Mouse (Mus musculus) embryonic facial prominence, embryonic 11.5 days (tissue): ENCODE data around the gene Ttc23l. TPM values are rescaled to one million over a fixed set of nuclear protein-coding genes. Genes with fewer than 3 reads are reported as not detected.

Experiments used
- ATAC-seq: fragments of 200-750 bp; cut with Nextera tagmentation; replicated peaks from 2 replicates; pipeline ENCODE4 v1.8.0; 2017; ENCODE audit warnings: low read depth; ENCODE audit not compliant: insufficient number of reproducible peaks, low FRiP score, low TSS enrichment
- DNase-seq: peaks from one replicate; pipeline ENCODE4 v3.0.0-alpha.2; 2015; ENCODE audit warnings: low spot score
- H3K27ac ChIP-seq: fragments of 300-500 bp; sonication (generic); replicated peaks from 2 replicates; pipeline ENCODE4 v1.5.1; 2014; ENCODE audit warnings: mild to moderate bottlenecking, low read depth, low read length, control low read depth
- H3K27me3 ChIP-seq: fragments of 300-500 bp; sonication (generic); 2 replicates; pipeline ENCODE4 v1.6.1; 2014; ENCODE audit warnings: mild to moderate bottlenecking, low read length, moderate library complexity, mixed read lengths; ENCODE audit not compliant: control insufficient read depth, insufficient read depth
- H3K36me3 ChIP-seq: fragments of 300-500 bp; sonication (generic); replicated peaks from 2 replicates; pipeline ENCODE4 v1.6.1; 2014; ENCODE audit warnings: low read depth, mild to moderate bottlenecking, low read length, moderate library complexity, mixed read lengths; ENCODE audit not compliant: control insufficient read depth, insufficient read depth
- H3K4me1 ChIP-seq: fragments of 300-500 bp; sonication (generic); 2 replicates; pipeline ENCODE4 v1.6.1; 2014; ENCODE audit warnings: low read length, mixed read lengths; ENCODE audit not compliant: control insufficient read depth, insufficient read depth
- H3K4me2 ChIP-seq: fragments of 300-500 bp; sonication (generic); 2 replicates; pipeline ENCODE4 v1.6.1; 2014; ENCODE audit warnings: low read depth, mild to moderate bottlenecking, control low read depth, low read length, moderate library complexity
- H3K4me3 ChIP-seq: fragments of 300-500 bp; sonication (generic); 2 replicates; pipeline ENCODE4 v1.5.1; 2014; ENCODE audit warnings: low read depth, low read length, control low read depth
- H3K9ac ChIP-seq: fragments of 300-500 bp; sonication (generic); replicated peaks from 2 replicates; pipeline ENCODE4 v1.6.1; 2014; ENCODE audit warnings: mild to moderate bottlenecking, control low read depth, low read length
- H3K9me3 ChIP-seq: fragments of 300-500 bp; sonication (generic); replicated peaks from 2 replicates; pipeline ENCODE4 v1.6.1; 2016; ENCODE audit warnings: mild to moderate bottlenecking, low read length, inconsistent platforms, mixed read lengths; ENCODE audit not compliant: control insufficient read depth
- WGBS: fragments of 180-500 bp; shearing (Covaris S2); extraction: QIAGEN DNeasy Blood & Tissue Kit; methylation state at CpG from one replicate; pipeline ENCODE4 v1.1.7; 2014; 5-methylcytosine and 5-hydroxymethylcytosine counted together
- polyA plus RNA-seq: library from polyadenylated mRNA; unstranded; fragments of >200 nt; fragmentation: Nextera tagmentation; extraction: Ambion mirVana; gene quantifications from 2 replicates; pipeline ENCODE4 v1.2.1, GENCODE M21; 2014

Ttc23l gene
- polyA plus RNA-seq, 1 experiment from 2014 or later, result not detected

- peak within 1 kb of the TSS; percentile 90 for H3K4me3 ChIP-seq
- no peaks in the 10 kb centered on the region for H3K9me3 ChIP-seq
- H3K36me3 ChIP-seq, result no peaks in the 10 kb centered on the region; the same call in 1 of the 2 replicates
- H3K9ac ChIP-seq, result peak within 1 kb of the TSS; percentile 86
- ATAC-seq, result peak; percentile 99
- peak; percentile 97 for DNase-seq
- WGBS, result under 1% methylated on average over 58 of the region's 58 CpGs
- H3K27me3 ChIP-seq, result no peaks in the 10 kb centered on the region
- no peak within 1 kb of the TSS; the same call in 1 of the 2 replicates for H3K27ac ChIP-seq
- peaks cover 2% of the 10 kb centered on the region; the same call in 1 of the 2 replicates for H3K4me1 ChIP-seq
- H3K4me2 ChIP-seq, result peak within 1 kb of the TSS; percentile 71
Observed at GRCm38 (mm10) chr15:10485484-10486364, 72.7 kb downstream of the Ttc23l start, which contains the start of the genes Brix1 and Rad1. Gene Brix1, minus strand, starts transcription at chr15:10485947. Gene Rad1, plus strand, starts transcription at chr15:10486018.

GRCm38 (mm10) chr15:10470941-10471340, 87.5 kb downstream of the Ttc23l start:
- no peaks in the 10 kb centered on the region for H3K9me3 ChIP-seq
- H3K4me3 ChIP-seq, result peak overlapping the region; percentile 75
- H3K27me3 ChIP-seq, result no peaks in the 10 kb centered on the region
- peaks cover 3% of the 10 kb centered on the region for H3K36me3 ChIP-seq
- peak overlapping the region; percentile 80 for H3K9ac ChIP-seq
- ATAC-seq (peak; percentile 10), DNase-seq (no peak)
- H3K27ac ChIP-seq, result no peak overlapping the region
- peak overlapping the region; percentile 84 for H3K4me2 ChIP-seq
- no peaks in the 10 kb centered on the region for H3K4me1 ChIP-seq
- WGBS, result 16% methylated on average over 3 of the region's 3 CpGs

GRCm38 (mm10) chr15:10470151-10470831, 88.2 kb downstream of the Ttc23l start, which contains the start of gene Dnajc21:
Gene Dnajc21, minus strand, starts transcription at chr15:10470516.
- Histone ChIP-seq H3K27me3 (no peaks in the 10 kb centered on the region), H3K9ac (peak within 1 kb of the TSS; percentile 80), H3K4me1 (no peaks in the 10 kb centered on the region), H3K9me3 (no peaks in the 10 kb centered on the region), H3K4me2 (peak within 1 kb of the TSS; percentile 84), H3K36me3 (peaks cover 1% of the 10 kb centered on the region), H3K4me3 (peak within 1 kb of the TSS; percentile 75), H3K27ac (no peak within 1 kb of the TSS; the same call in 1 of the 2 replicates)
- peak; percentile 87 for DNase-seq
- ATAC-seq, result peak; percentile 92
- under 1% methylated on average over 54 of the region's 87 CpGs for WGBS

- WGBS, result 1% methylated on average over 38 of the region's 40 CpGs
- peak overlapping the region; percentile 75 for H3K4me3 ChIP-seq
Observed at GRCm38 (mm10) chr15:10469641-10470150, 88.8 kb downstream of the Ttc23l start.

GRCm38 (mm10) chr15:10468761-10469160, 89.7 kb downstream of the Ttc23l start:
- Histone ChIP-seq H3K9me3 (no peaks in the 10 kb centered on the region), H3K27ac (no peak overlapping the region), H3K9ac (no peak overlapping the region), H3K36me3 (no peaks in the 10 kb centered on the region), H3K27me3 (no peaks in the 10 kb centered on the region), H3K4me2 (no peak overlapping the region), H3K4me3 (no peak overlapping the region), H3K4me1 (no peaks in the 10 kb centered on the region)
- no peak for DNase-seq
- 82% methylated on average over 3 of the region's 3 CpGs for WGBS
- ATAC-seq, result no peak

More at GRCm38 (mm10) chr15:10469641-10470150, 88.8 kb downstream of the Ttc23l start:
- Histone ChIP-seq H3K36me3 (no peaks in the 10 kb centered on the region), H3K9me3 (no peaks in the 10 kb centered on the region), H3K4me2 (peak overlapping the region; percentile 84), H3K27ac (no peak overlapping the region; the same call in 1 of the 2 replicates), H3K4me1 (no peaks in the 10 kb centered on the region), H3K27me3 (no peaks in the 10 kb centered on the region), H3K9ac (peak overlapping the region; percentile 80)
- DNase-seq, result peak; percentile 57
- peak; percentile 42 for ATAC-seq

- DNase-seq, result no peak
- Histone ChIP-seq H3K9ac (no peak overlapping the region), H3K4me1 (no peaks in the 10 kb centered on the region), H3K4me2 (no peak overlapping the region), H3K27ac (no peak overlapping the region), H3K4me3 (no peak overlapping the region), H3K9me3 (no peaks in the 10 kb centered on the region), H3K36me3 (no peaks in the 10 kb centered on the region; the same call in none of the 2 replicates), H3K27me3 (no peaks in the 10 kb centered on the region)
- WGBS, result 94% methylated on average over 3 of the region's 3 CpGs
- ATAC-seq, result no peak
Observed at GRCm38 (mm10) chr15:10464678-10465077, 93.8 kb downstream of the Ttc23l start.

- H3K9me3 ChIP-seq, result no peaks in the 10 kb centered on the region
- no peak overlapping the region for H3K4me3 ChIP-seq
- ATAC-seq, result no peak
- WGBS, result 80% methylated on average over 5 of the region's 5 CpGs
- H3K27ac ChIP-seq, result no peak overlapping the region
- H3K27me3 ChIP-seq, result no peaks in the 10 kb centered on the region
- H3K4me2 ChIP-seq, result no peak overlapping the region
- DNase-seq, result no peak
- no peaks in the 10 kb centered on the region; the same call in none of the 2 replicates for H3K36me3 ChIP-seq
- no peak overlapping the region for H3K9ac ChIP-seq
- H3K4me1 ChIP-seq, result no peaks in the 10 kb centered on the region
Observed at GRCm38 (mm10) chr15:10463555-10463954, 94.9 kb downstream of the Ttc23l start.
